Mouse (Mus musculus): ENCODE measurements around the gene Ndst2. TPM values are rescaled to one million over a fixed set of nuclear protein-coding genes. Genes with fewer than 3 reads are reported as not detected.
A peak's percentile ranks its signal among the peaks of the same experiment; 100 is the strongest.

The Ndst2 gene
- total RNA-seq, 2 experiments from 2014 or later = 33.1 to 146 TPM

DNA sequence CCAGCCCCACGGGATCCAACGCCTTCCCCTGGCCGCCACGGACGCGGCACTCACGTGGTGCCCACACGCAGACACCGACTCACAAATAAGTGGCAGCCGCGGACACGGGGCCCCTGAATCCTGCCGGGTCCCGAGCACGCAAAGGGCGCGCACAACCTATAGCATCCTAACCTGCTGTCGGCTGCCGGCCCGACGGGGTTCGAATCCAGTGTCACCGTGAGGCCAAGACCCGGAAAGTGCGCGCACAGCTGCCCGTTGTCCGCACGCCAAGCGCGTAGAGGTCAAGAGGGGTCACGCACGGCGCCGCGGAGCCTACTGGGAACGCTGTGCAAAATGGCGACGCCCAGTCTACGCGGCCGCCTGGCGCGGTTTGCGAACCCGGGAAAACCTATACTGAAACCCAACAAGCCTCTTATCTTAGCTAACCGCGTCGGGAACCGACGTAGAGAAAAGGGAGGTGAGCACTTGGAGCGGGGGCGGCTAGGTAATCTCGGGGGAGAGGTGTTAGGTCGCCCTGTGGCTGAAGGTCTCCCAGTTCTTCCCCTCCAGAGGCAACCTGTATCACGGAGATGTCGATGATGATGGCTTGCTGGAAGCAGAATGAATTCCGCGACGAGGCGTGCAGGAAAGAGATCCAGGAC lies 31.5 kb downstream of the Ndst2 start, which contains the start of gene Chchd1:
TSS of gene Chchd1 (plus strand) at position 266 of the 641 bp plus-strand sequence.
- ATAC-seq (replicated peaks; ENCODE audit: low FRiP score, poor library complexity, severe bottlenecking) = peak; percentile 86

DNA sequence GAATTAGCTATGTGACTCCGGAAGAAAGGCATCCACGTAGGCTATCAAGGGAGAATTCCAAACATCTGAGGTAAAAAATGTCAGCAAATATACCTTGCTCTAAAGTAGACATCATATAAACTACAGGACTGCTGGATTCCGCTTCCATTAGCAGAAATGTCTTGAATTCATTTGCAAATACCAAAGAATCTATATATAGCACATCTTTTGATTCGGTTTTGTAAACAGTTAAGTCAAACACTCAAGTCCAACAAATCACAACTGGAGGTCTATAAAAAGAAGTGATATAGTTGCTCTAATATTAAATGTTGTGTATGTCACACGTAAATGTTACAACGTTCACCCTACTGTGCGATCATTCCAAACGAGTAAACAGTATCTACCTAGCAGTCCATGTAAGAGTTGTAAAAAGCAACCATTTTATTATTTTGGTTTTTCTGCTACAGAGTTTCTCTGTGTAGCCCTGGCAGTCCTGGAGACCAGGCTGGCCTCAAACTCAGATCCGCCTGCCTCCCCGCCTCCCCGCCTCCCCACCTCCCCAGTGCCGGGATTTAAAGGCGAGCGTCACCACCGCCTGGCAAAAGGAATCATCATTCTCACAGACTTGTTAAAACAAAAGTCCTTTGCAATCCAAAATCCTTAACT lies 32.1 kb downstream of the Ndst2 start:
- no peak for ATAC-seq (replicated peaks; ENCODE audit: low FRiP score, poor library complexity, severe bottlenecking)

DNA sequence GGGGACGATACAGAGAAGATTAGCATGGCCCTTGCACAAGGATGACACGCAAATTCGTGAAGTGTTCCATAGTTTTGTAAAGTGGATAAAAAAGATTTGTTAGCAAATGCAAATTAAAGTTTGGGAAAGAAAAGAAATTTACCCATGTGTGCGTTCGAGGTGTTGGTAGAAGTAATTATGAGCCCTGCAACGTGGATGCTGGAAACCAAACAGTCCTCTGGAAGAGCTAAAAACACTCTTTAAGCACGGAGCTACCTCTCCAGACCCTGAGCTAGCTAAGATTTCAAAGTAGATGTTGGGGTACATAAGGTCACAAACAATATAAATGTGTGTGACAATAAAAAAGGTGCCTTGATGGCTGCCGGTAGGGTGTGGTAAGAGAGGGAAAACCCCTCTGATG lies 32.8 kb downstream of the Ndst2 start:
- no peak for ATAC-seq (replicated peaks; ENCODE audit: low FRiP score, poor library complexity, severe bottlenecking)

DNA sequence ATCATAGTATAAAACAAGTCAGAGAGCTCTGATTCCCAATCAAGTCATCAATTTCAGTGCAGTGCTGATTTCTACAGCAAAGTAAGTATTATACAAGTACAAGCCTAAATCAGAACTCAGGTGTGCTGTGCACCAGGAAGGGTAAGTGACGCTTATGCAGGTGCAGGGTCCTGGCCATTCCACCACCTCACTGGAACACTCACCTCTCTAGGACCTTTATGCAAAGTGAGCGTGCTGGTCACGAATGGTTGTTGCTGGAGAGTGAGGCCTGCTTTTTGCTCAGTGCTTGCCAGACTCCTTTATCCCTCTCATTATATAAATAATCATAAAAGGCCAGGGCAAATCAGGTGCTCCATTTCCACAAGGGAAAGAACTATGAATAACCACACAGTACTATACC lies 34.0 kb downstream of the Ndst2 start:
- no peak for ATAC-seq (replicated peaks; ENCODE audit: low FRiP score, poor library complexity, severe bottlenecking)

DNA sequence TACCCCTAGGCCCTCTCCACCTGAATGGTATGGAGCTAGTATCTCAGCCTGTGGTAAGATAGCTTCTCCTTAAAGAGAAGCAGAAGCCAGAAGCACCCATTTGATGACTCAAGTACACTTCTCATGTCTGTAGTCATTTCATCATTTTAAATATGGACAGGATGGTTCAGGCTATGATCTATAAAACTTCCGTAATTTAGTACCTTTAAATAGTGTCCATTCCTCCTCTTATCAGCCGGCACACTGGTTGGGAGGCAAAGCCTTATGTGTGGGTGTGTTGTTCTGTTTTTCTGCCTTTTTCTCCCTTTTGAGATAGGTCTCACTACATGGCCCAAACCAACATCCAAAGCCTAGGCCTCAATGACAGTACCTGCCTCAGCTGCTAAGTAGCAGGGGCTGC lies 35.8 kb downstream of the Ndst2 start:
- no peak for ATAC-seq (replicated peaks; ENCODE audit: low FRiP score, poor library complexity, severe bottlenecking)

DNA sequence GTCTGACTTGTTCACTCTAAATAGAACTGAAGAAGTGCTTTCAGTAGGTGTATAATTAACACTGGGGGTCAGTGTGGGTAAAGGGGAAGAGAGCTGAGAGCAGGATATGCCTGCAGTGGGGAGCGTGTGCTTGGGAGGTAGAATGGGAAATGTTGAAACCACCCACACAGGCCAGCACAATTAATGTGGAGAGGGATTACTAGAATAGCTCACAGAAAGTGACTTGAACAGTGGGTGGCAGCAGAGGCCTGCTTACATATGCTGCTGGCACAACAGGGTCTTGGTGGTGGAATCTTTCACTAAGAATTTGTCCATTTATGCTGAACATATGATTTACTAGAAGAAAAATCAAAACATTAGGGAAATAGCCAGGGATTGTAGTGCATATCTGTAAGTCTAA lies 37.4 kb downstream of the Ndst2 start:
- ATAC-seq (replicated peaks; ENCODE audit: low FRiP score, poor library complexity, severe bottlenecking) = 0 out of 2 replicates have a peak, but pooled peaks have one; percentile 22

DNA sequence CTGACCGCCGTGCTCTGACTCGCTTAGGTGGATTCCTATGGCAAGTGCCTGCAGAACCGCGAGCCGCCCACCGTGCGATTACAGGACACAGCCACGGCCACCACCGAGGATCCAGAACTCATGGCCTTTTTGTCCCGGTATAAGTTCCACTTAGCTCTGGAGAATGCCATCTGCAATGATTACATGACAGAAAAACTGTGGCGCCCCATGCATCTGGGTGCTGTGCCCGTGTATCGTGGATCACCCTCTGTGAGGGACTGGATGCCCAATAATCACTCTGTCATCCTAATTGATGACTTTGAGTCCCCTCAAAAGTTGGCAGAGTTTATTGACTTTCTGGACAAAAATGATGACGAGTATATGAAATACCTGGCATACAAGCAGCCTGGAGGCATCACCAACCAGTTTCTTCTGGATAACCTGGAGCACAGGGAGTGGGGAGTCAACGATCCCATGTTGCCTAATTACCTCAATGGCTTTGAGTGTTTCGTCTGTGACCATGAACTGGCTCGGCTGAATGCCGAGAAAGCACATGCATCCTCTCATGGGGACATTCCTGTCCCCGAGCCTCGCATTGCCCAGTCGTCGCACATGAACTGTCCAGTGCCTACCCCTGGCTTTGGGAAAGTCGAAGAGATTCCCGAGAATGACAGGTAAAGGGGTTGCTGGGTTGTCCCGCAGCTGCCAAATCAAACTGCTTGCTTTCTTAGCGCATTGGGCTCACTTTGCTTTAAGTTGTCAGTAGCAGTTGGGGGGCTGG lies 38.4 kb downstream of the Ndst2 start:
- peak; percentile 13 for ATAC-seq (replicated peaks; ENCODE audit: low FRiP score, poor library complexity, severe bottlenecking)

DNA sequence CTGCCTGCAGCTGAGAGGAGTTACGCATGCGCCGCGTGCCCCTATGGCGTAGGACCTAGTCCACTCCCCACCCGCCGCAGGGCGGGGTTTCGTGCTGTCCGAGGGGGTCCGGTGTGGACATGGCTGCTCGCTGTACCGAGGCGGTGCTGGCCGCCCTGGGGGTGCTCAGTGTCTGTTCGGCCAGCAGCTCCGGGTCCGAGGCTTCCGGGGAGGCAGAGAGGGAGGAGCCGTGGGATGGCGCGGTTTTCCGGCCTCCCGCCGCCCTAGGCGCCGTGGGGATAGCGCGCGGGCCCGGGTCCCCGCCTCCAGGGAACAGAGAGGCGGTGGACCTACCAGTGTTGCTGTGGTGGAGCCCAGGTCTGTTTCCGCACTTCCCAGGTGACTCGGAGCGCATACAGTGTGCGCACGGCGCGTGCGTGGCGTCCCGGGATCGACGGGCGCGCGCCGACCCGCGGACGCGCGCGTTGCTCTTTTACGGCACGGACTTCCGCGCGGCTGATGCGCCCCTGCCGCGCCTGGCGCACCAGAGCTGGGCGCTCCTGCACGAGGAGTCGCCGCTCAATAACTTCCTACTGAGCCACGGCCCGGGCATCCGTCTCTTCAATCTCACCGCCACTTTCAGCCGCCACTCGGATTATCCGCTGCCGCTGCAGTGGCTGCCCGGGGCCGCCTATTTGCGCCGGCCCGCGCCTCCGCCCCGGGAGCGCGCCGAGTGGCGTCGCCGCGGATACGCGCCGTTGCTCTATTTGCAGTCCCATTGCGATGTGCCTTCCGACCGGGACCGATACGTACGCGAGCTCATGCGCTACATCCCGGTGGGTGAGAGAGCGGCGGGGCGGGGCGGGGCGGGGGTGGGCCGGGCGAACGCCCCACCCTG lies 39.2 kb downstream of the Ndst2 start, which contains the start of gene Fut11:
TSS of gene Fut11 (plus strand) at position 85 of the 877 bp plus-strand sequence.
- ATAC-seq (replicated peaks; ENCODE audit: low FRiP score, poor library complexity, severe bottlenecking) = peak; percentile 81

DNA sequence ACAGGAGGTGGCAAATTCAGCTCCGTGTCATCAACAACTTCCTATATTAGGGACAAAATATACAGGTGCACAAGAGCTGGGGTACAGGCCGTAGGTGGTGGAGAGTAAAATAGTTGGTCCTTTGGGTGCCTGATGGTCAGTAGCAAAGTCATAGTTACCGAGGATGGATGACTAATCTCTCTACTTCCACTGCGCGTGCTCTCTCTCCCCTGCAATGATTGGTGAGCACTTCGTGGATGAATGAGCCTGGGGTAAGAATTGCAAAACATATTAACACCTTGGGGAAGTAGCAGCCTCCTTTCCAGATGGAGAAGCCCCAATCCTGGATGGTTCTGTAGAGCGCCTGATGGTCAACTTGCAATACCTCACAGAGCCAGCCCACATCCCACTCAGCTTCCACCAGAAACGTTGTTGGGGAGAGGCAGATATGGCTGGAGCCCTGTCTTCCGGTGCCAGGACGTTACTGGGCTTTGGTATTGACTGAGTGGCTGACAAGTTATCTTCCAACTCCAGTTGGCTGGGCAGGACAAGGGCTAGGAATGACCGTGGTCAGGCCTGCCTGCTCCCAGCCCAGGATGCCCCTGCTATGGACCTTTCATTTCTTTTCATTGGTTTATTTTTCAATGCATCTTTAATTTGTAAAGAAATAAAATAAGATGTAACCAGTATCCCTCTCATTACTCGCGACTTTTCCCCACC lies 40.0 kb downstream of the Ndst2 start:
- peak; percentile 32 for ATAC-seq (replicated peaks; ENCODE audit: low FRiP score, poor library complexity, severe bottlenecking)

DNA sequence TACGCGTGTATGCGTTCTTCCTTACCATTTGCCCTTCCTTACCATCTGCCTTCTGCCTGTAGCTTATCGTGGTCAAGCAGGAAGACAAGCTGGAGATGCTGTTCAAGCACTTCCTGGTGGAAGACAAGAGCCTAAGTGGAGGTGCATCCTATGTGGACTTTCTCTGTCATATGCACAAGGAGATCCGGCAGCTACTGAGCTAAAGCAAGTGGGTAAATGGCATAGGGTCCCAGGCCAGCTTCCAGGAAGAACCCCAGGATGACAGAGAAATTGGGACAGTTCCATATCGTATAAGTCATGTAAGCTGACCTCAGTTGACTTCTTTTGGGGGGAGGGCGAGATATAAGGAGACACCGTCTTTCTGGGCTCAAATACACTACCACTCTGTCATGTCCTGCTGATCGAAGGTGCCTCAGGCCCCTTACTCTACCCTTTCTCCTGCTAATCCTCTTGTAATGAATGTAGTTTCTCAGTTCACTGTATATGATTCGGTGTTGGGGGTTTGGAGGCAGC lies 40.7 kb downstream of the Ndst2 start:
- no peak for ATAC-seq (replicated peaks; ENCODE audit: low FRiP score, poor library complexity, severe bottlenecking)

DNA sequence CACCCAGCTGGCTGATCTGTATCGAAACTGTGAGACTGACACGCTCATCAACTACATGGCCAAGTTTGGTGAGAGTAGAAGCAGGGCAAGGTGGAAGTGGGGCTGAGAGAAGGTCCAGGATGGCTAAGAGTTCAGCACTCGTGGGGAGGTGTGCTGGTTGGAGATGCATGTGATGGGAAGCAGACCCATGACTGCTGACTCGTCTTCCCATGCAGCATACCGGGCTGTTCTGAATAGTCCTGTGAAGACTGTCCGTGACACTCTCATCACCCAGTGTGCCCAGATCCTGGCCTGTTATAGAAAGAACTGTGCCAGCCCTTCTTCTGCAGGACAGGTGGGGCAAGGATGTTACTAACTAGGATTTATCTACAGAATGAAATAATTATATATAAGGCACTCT lies 42.6 kb downstream of the Ndst2 start:
- no peak for ATAC-seq (replicated peaks; ENCODE audit: low FRiP score, poor library complexity, severe bottlenecking)

DNA sequence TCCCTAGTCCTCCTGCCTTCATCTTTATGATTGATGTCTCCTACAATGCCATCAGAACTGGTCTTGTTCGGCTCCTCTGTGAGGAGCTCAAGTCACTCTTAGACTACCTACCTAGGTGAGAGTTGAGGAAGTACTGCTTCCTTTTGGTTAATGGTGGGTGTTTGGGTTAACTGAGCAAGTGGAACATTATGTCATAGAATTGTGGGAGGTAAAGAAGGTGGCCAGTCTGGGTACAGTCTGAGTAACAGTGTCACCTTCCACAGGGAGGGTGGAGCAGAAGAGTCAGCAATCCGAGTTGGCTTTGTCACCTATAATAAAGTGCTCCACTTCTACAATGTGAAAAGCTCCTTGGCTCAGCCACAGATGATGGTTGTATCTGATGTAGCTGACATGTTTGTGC lies 45.4 kb downstream of the Ndst2 start:
- ATAC-seq (replicated peaks; ENCODE audit: low FRiP score, poor library complexity, severe bottlenecking) = no peak

DNA sequence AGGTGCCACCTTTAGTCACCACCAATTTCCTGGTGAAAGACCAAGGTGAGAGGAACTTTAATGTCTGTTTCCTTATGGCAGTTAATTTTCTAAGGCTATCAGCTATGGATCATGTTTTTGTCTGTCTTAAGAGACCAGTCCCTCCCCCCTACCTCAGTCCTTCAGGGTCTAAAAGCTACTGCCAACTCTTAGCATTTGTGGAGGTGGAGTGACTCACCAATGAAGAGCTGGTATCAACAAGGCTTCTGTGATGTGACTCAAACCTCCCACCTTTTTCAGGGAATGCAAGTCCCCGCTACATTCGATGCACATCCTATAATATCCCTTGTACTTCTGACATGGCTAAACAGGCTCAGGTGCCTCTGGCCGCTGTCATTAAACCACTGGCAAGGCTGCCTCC lies 47.8 kb downstream of the Ndst2 start:
- no peak for ATAC-seq (replicated peaks; ENCODE audit: low FRiP score, poor library complexity, severe bottlenecking)

DNA sequence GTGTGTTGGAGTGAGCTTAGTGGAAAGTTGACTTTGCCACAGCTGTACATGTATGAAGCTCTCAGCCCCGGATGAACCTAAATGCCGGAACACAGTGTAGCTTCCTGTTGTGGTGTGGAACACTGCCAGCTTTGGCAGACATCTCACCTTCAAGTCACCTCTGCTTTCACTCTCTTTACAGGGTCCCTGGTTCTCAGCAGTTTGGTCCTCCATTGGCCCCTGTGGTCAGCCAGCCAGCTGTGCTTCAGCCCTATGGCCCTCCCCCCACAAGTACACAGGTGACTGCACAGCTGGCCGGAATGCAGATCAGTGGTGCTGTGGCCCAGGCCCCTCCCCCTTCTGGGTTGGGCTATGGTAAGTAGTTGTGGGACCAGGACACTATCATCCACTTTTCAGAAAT lies 51.9 kb downstream of the Ndst2 start:
- no peak for ATAC-seq (replicated peaks; ENCODE audit: low FRiP score, poor library complexity, severe bottlenecking)

DNA sequence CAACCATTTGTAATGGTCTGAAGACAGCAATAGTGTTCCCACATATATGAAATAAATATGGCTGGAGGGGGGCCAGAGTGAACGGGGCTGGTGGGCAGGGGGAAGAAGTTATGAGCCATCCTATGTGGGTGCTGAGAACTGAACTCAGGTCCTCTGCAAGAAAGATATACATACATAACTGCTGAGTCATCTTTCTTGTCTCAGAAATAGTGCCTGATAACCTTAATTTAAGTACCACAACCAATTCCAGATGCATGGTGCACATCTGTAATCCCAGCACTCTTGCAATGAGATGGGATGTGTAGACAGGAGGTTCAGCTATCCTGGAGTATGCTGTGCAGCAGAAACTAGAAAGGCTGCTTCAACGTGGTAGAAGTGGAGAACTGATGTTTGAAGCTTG lies 52.6 kb downstream of the Ndst2 start:
- no peak for ATAC-seq (replicated peaks; ENCODE audit: low FRiP score, poor library complexity, severe bottlenecking)

DNA sequence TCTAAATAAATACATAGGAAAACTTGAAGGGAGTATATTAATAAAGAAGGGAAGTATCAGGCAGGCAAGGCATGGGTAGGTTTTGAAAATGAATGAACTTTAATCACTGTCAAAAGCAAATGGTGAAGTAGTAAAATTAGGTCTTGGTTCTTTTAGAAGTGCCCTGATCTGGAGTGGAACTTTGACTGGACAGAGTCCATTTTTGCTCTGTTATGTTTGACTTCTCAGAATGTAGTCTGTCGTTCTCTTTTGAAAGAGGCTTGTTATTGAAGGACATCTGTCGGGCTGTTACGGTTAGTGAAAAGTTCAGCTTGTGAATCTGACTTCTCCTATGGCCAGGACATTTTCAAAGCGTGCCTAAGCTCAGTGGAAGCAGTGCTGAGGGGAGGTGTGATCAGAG lies 56.5 kb downstream of the Ndst2 start:
- no peak for ATAC-seq (replicated peaks; ENCODE audit: low FRiP score, poor library complexity, severe bottlenecking)

DNA sequence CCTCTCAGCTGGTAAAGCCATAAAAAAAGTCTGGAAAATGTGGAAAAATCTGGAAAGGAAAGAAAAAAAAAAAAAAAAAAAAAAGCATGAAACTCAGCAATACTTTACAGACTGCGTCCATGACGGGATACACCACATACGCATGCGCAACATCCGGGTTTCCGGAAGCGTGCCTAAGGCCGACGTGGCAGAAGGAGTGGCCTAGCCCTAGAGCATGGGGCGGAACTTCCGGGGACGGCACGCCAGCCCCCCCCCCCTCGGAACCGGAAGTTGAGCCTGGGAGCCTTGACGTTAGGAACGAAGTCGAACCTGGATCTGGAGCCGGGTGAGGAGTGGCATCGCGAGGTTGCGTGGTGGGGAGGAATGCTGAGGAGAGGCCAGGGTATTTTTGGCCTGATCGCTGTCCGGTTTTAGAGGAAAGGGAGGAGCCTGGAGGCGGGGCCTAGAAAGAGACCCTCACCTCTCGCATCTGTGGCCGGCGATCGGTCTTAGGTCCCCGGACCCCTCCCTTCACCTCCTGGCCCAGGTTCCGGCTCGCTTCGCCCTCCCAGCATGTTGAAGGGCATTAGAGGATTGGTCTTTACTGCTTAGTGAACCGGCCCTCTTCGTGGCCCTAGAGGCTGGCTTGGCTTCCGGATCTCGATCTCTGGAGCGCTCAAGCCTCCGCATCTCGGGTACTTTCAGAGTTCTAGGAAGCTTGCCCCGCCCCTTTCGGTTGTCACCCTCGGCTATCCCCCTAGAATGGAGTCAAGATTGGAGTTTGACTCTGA lies 60.1 kb downstream of the Ndst2 start, which contains the start of gene Sec24c:
TSS of gene Sec24c (plus strand) at position 245 of the 770 bp plus-strand sequence.
- ATAC-seq (replicated peaks; ENCODE audit: low FRiP score, poor library complexity, severe bottlenecking) = peak; percentile 98

DNA sequence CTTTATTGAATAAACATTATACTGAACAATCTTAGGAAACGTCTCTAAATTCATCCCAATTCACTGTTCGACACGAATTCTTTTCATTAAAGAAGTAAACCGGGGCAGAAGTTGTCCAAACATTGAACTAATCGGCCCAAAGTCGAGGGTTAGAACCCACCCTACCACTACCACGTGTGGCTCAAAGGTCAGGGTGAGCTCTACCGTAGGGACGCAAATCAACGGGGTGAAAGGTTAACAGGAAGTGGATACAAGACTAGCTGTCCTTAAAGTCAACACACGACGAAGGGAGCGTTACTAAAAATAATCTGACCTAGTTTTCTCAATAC lies 60.7 kb downstream of the Ndst2 start:
- ATAC-seq (replicated peaks; ENCODE audit: low FRiP score, poor library complexity, severe bottlenecking) = peak; percentile 59

All from erythroid progenitor cell, adult 5-6 weeks (primary cell).